Mouse (Mus musculus) left cerebral cortex, adult 8-10 months (tissue): ENCODE measurements around the gene Riox2. TPM values are rescaled to one million over a fixed set of nuclear protein-coding genes. Genes with fewer than 3 reads are reported as not detected.
"Not testable (repeated sequence)": the region's sequence is repeated elsewhere in the genome, so short reads cannot be mapped to it uniquely, and the experiment has no call there.

Experiments
- DNase-seq, 2 experiments: peaks; one replicate each; pipeline ENCODE4 v3.0.0; 2022; ENCODE audit warnings: low spot score in 2 of 2
- total RNA-seq, 4 experiments: library from RNA; stranded (reverse); gene quantifications; 2 replicates each; pipeline ENCODE4 v1.2.4; 2022

Riox2 gene
- 10 to 100 TPM; 14.2 to 15.7 (median 14.8) TPM for total RNA-seq

DNA sequence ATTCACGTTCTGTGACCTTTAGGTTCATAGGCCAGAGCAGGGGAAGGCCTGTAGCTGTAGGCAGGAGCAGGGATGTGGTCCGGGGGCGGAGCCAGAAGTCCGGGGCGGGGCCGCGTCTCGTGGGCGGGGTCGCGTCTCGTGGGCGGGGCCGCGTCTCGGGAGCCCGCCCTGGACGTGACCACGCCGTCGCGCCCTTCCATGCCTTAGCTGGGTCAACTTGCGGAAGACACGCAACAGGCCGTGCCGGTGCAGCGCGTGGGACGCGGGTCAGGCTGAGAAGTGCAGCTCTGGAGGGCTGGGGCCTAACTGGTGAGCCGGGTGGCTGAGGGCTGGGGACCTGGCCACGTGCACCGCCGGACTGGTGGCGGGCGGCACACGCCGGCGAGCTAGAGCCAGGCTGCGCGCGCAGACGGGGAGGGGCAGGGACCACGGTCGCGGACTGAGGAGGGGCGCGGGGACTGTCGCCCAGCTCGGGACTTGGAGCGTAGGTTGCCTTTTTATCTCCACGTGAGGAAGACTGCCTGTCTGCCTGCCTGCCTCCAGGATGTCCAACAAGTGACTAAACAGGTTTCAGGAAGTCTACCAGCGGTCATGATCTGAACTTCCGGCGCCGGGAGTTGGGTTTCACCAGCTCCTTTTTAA, at the start of gene Riox2:
Riox2 (plus strand) TSS at position 139 of the 642 bp plus-strand sequence.
- peak; percentile 58 to 63 for DNase-seq

GRCm38 (mm10) chr16:59427960-59428359, 43.6 kb upstream of the Riox2 start:
- no peak for DNase-seq

DNA sequence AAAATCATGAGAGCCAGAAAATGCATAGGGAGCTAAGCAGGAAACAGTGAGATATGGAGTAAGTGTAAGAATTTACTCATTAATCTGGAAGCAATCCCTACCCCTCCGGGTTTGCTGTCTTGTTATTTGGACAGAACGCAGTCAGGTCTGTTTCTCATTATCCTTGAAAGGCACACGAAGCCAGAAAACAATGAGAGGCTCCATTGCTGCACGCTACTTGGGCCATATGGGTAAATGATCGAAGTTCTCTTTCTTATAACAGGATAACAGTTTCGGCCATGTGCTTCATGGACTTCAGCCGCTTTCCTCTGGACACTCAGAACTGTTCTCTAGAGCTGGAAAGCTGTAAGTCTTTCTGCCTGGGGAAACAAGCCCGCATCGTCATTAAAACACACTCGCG, 38.4 kb upstream of the Riox2 start:
- no peak for DNase-seq

DNA sequence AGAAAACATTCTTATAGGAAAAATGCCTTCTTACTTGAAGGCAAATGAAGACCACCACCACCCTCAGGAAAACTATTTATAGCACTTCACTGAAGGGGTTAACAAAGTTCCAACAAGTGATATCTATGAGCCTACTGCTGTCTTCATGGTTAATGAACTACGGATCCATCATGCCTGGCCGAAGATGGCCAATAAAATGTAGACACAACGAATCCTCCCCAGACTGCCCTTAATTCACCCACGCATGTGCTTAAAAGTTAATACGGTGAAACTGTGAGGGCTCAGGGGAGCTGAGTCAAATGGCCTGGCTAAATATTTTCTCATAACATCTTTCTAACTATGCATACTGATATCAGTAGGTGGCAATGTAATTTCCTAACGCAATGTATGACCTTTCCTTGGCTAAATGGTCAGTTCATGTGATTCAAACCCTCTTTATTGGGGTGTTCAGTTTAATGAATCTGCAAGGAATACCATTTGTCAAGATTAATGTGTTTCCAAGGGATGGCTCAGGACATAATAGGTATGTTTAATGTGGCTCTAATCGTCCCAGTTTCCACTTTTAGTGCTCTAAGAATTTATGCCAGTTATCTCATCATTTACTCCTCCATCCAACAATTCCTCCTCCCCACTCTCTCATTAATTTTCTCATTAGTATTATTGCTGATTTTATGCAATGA, 26.6 kb upstream of the Riox2 start:
- DNase-seq: no peak

GRCm38 (mm10) chr16:59448181-59448580, 23.4 kb upstream of the Riox2 start:
- no peak for DNase-seq

DNA sequence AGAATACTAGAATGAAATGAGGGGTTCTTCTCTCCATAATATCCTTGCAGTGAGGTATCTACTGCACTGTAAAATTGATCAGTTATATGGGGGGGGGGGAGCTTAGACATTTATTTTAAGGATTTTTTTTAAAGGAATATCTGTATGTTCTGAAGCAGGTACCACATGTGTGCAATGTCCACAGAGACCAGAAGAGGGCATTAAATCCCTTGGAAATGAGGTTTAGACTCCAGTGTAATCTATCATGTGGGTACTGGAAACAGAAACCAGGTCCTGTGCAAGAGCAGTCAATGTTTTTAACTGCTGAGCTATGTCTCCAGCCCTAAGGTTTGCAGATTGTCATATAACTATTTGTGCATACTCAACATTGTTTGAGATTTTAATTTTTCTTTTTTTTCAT, 22.5 kb upstream of the Riox2 start:
- no peak for DNase-seq

- no peak for DNase-seq
These were observed 19.8 kb upstream of the Riox2 start for GRCm38 (mm10) chr16:59451813-59452212.

DNA sequence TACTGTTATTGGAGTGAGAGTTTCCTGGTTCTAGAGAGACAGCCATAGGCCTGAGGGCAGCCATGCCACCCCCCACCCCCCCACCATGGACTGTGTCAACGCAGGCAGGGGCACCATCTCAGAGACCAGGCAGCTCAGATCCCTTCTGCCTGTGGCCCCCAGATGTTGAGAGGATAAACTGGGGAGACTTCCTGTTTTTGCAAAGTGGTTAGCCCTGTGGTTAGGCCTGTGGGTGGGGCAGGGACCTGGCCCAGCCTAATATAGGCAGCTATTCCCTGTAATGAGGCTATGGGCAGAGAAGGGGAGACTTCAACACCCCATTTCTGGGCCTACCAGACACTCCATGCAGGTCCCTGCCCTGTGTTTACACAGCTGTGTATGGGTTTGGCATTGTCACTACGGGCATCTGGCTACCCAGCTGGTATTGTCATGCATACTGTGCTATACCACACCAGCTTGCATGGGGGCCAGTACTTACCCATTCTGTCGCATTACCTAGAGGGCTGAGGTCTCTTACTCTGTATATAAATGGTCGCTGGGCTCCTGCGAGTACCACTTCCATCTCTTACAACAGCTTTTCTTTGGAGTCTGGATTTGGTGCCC, 12.2 kb upstream of the Riox2 start:
- not testable (repeated sequence) for DNase-seq

DNA sequence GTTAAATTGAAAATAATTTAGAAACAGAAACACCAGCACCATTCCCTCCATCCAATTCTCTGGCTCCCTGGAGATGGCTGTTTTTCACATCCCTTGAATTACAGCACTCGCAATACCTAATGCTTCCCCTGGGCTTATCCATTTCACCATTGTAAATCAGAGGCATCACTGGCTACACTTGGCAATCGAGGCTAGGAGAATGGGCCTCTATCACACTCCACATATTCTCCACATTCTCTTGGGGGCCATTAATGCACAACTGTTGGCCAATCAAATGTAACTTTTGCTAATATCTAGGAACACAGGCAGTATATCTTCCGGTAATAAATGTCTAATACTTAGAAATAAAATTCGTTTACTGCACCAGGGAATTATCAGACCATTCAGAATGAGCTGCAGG, 8.0 kb upstream of the Riox2 start:
- no peak for DNase-seq

- DNase-seq: no peak
These were observed 7.6 kb upstream of the Riox2 start for GRCm38 (mm10) chr16:59463973-59464372.

- no peak for DNase-seq
These were observed 1.7 kb upstream of the Riox2 start for GRCm38 (mm10) chr16:59469846-59470245.

GRCm38 (mm10) chr16:59472546-59472945, 971 bp downstream of the Riox2 start:
- DNase-seq: no peak

- DNase-seq: peak in 1 of 2 experiments; percentile 39
These were observed 3.2 kb downstream of the Riox2 start for GRCm38 (mm10) chr16:59474788-59475187.

- DNase-seq: no peak
These were observed 6.4 kb downstream of the Riox2 start for GRCm38 (mm10) chr16:59477955-59478354.

DNA sequence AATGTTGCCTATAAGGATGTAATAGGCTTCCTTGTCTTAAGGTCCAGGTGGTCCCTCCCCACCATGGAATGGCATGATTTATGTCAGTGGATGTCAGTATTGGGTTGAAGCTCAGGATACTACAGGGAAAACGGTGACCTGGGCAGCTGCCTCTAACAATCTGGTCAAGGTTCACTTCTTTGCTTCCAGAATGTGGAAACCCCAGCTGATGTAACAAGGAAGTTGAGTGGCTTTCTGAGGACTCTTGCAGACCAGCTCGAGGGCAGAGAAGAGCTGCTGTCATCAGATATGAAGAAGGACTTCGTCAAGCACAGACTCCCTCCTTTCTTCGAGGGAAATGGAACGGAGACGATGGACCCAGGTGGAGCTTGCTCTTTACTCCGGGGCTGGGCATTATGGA, 15.7 kb downstream of the Riox2 start:
- no peak for DNase-seq

- DNase-seq: no peak
These were observed 16.5 kb downstream of the Riox2 start for GRCm38 (mm10) chr16:59487975-59488548.

DNA sequence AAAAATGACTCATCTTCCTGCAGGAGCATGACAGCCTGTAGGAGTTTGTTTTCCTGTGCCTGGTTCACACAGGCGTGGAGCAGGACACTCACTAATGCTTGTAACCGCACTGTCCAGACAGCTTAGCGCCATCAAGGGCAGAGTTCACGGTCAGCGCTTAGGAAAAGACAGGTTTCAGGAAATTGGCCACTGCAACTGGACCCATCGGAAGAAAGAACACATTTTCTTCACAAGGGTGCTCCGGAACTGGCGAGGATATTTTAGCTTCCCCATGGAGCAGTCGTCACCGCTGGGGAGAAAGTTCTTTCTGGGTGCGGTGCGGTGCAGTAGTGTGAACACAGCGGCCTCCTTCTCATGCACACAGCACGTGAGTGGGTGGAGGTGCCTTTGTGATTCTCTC, 21.6 kb downstream of the Riox2 start:
- DNase-seq: no peak

DNA sequence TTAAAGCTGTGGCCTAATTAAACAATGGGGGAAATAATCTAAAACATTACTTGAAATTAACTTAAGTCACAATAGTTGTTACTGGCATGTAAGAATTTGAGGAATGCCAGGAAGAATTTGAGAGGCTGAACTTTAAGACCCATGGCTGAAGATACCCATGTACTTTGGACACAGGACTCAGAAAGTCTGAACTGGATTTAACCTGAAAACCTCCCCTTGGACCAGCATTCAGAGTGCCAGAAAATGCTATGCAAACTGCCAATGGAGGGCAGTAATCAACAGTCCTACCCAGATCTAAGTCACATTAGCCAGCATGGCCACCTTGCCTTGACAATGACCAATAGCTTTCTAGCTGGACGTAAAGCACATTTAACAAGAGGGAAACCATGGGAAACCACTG, 26.4 kb downstream of the Riox2 start:
- no peak for DNase-seq

DNA sequence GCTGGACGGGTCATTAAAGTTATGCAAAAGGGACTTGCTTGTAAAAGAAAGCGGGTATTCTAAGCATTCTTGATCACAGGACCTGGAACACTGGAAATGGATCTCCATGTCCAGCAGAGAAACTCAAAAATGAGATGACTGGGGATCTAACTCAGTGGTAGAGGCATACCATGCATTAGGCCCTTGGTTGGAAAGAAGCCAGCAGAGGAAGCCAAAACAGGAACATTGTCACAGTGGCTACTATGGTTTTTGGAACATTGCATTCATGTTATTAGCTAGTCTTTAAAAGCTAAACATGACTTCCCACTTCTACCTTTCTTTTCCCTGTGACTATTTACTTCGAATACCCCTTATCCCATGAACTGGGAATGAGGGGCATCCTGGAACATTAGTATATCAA, 27.6 kb downstream of the Riox2 start:
- no peak for DNase-seq

DNA sequence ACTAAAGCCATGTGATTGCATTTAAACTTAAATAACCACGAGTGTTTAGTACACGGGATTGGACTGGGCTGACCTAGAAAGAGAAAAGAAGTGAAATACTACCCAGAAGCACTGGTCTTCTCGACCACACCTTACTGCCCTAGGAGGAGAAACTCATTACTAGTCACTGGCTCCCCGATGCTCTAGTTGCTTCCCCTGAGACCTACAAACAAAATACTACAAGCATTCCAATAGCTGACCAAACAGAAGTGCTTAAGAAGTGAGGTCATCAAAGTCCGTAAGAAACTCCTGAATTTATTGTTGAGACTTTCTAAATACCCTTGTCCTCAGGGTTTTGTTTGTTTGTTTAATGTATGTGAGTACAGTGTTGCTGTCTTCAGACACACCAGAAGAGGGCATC, 38.3 kb downstream of the Riox2 start:
- no peak for DNase-seq

DNA sequence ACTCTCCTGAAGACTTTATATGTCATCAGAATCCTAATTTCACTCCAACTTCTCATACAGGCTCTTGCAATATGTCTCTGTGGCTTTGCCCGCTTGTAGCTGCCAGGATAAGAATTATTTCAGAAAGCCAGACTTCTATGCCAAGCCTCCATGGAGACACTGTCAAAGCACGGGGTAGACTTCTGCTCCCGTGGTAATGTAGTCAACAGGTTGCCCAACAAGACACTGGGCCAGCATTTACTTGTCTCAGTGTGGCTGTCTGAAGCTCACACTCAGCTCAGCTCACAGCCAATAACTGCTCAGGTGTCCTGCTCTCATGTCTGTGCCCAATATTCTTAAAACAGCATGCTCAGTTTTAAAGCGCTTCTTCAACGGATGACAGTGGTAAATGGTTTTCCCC, 43.6 kb downstream of the Riox2 start:
- no peak for DNase-seq

DNA sequence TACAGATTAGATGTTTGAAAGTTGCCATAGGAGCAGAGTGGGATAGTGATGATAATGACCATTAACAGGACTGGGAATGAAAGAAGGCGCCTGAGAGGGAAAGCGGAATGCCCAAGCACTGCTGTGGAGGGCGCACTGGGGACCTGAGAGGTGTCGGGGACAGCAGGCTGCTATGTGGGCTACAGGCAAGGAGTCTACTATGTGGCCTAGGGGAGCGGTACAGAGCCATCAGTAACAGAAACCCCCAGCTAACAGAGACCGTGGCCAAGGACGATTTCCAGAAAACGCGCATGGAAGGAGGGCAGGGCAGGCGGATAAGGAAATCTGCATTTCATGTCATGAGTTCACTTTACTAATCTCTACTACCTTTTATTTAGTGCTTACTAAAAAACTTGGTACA, 45.4 kb downstream of the Riox2 start:
- DNase-seq: no peak
